Mouse (Mus musculus) kidney, adult 2 months (tissue): Measurements from ENCODE around the gene Gm5799. TPM values are rescaled to one million over a fixed set of nuclear protein-coding genes. Genes with fewer than 3 reads are reported as not detected.
"Not testable (repeated sequence)": the region's sequence is repeated elsewhere in the genome, so short reads cannot be mapped to it uniquely, and the experiment has no call there.

Source experiments
- DNase-seq: peaks from one replicate; pipeline ENCODE4 v3.0.0; 2021
- H3K27ac ChIP-seq: fragments of 200-500 bp; 2 replicates; pipeline ENCODE4 v1.5.1; 2012; ENCODE audit warnings: low read depth, low read length, control low read depth, inconsistent platforms; ENCODE audit not compliant: insufficient read depth
- H3K27me3 ChIP-seq: fragments of 200-500 bp; replicated peaks from 2 replicates; pipeline ENCODE4 v1.6.1; 2012; ENCODE audit warnings: mild to moderate bottlenecking, moderate library complexity, low read length, inconsistent platforms; ENCODE audit not compliant: control insufficient read depth, insufficient read depth
- H3K36me3 ChIP-seq: fragments of 200-500 bp; 2 replicates; pipeline ENCODE4 v1.6.1; 2012; ENCODE audit warnings: mild to moderate bottlenecking, moderate library complexity, low read length, inconsistent platforms; ENCODE audit not compliant: control insufficient read depth, insufficient read depth
- H3K4me1 ChIP-seq: fragments of 200-500 bp; 2 replicates; pipeline ENCODE4 v1.6.1; 2011; ENCODE audit warnings: low read length; ENCODE audit not compliant: control insufficient read depth, insufficient read depth
- H3K4me3 ChIP-seq: fragments of 200-500 bp; 2 replicates; pipeline ENCODE4 v1.5.1; 2011; ENCODE audit warnings: mild to moderate bottlenecking, low read depth, low read length, control low read depth; ENCODE audit not compliant: insufficient read depth
- WGBS: fragments of 180-500 bp; shearing (Covaris S2); methylation state at CpG from one replicate; pipeline ENCODE4 v1.1.7; 2018; 5-methylcytosine and 5-hydroxymethylcytosine counted together
- polyA plus RNA-seq: library from polyadenylated mRNA; depleted of rRNA; stranded (reverse); fragments of >200 nt; gene quantifications from 2 replicates; pipeline ENCODE4 v1.2.3, GENCODE M21; 2012; rRNA removed

Gm5799 gene
- polyA plus RNA-seq, result 0.30 and 0.44 TPM in 2 replicates

- not testable (repeated sequence) for H3K27ac ChIP-seq, H3K27me3 ChIP-seq, H3K4me1 ChIP-seq, DNase-seq, H3K4me3 ChIP-seq, H3K36me3 ChIP-seq
- 87% methylated on average over 2 of the region's 2 CpGs for WGBS
Measured at GRCm38 (mm10) chr14:43543276-43543675, at the start of gene Gm5799. Gene Gm5799, plus strand, starts transcription at chr14:43543576.

- not testable (repeated sequence) for H3K4me3 ChIP-seq, H3K4me1 ChIP-seq, H3K27ac ChIP-seq, H3K36me3 ChIP-seq, H3K27me3 ChIP-seq, DNase-seq
- 23% methylated on average over 14 of the region's 15 CpGs for WGBS
Measured at GRCm38 (mm10) chr14:43531052-43532010, 12.0 kb upstream of the Gm5799 start.

- H3K4me1 ChIP-seq, H3K27ac ChIP-seq, H3K4me3 ChIP-seq, H3K27me3 ChIP-seq, DNase-seq, H3K36me3 ChIP-seq: not testable (repeated sequence)
- no CpG with 5 or more reads among the region's 6 CpGs for WGBS
Measured at GRCm38 (mm10) chr14:43532011-43532383, 11.4 kb upstream of the Gm5799 start.

GRCm38 (mm10) chr14:43532387-43532786 is 11.0 kb upstream of the Gm5799 start:
- H3K4me1 ChIP-seq, H3K4me3 ChIP-seq, H3K27ac ChIP-seq, H3K27me3 ChIP-seq, H3K36me3 ChIP-seq: not testable (repeated sequence)
- 52% methylated on average over 6 of the region's 6 CpGs for WGBS
- DNase-seq, result peak; percentile 70

GRCm38 (mm10) chr14:43538144-43538543 is 5.2 kb upstream of the Gm5799 start:
- WGBS, result 62% methylated on average over 2 of the region's 2 CpGs

GRCm38 (mm10) chr14:43546281-43546680 is 2.9 kb downstream of the Gm5799 start:
- H3K36me3 ChIP-seq, H3K4me3 ChIP-seq, DNase-seq: not testable (repeated sequence)

More at GRCm38 (mm10) chr14:43538144-43538543, 5.2 kb upstream of the Gm5799 start:
- DNase-seq, H3K36me3 ChIP-seq, H3K27me3 ChIP-seq, H3K4me1 ChIP-seq, H3K27ac ChIP-seq, H3K4me3 ChIP-seq: not testable (repeated sequence)

GRCm38 (mm10) chr14:43552271-43552670 is 8.9 kb downstream of the Gm5799 start:
- H3K27me3 ChIP-seq, H3K4me1 ChIP-seq, H3K27ac ChIP-seq, DNase-seq, H3K4me3 ChIP-seq, H3K36me3 ChIP-seq: not testable (repeated sequence)
- WGBS, result 84% methylated on average over 2 of the region's 2 CpGs

More at GRCm38 (mm10) chr14:43546281-43546680, 2.9 kb downstream of the Gm5799 start:
- not testable (repeated sequence) for H3K27ac ChIP-seq, H3K27me3 ChIP-seq, H3K4me1 ChIP-seq

GRCm38 (mm10) chr14:43577969-43578368 is 34.6 kb downstream of the Gm5799 start:
- WGBS, result 89% methylated on average over 4 of the region's 4 CpGs
- H3K4me3 ChIP-seq, H3K36me3 ChIP-seq, H3K4me1 ChIP-seq, H3K27me3 ChIP-seq, H3K27ac ChIP-seq, DNase-seq: not testable (repeated sequence)

GRCm38 (mm10) chr14:43579046-43579445 is 35.7 kb downstream of the Gm5799 start, which contains the start of gene Gm17654:
Gene Gm17654, minus strand, starts transcription at chr14:43579146.
- not testable (repeated sequence) for DNase-seq
- WGBS, result 74% methylated on average over 1 of the region's 2 CpGs

More at GRCm38 (mm10) chr14:43579046-43579445, 35.7 kb downstream of the Gm5799 start, which contains the start of gene Gm17654:
- not testable (repeated sequence) for H3K4me3 ChIP-seq, H3K27me3 ChIP-seq, H3K4me1 ChIP-seq, H3K27ac ChIP-seq, H3K36me3 ChIP-seq
